Mouse (Mus musculus) WW6 (cell line): ENCODE measurements at regions not wholly inside any gene's neighbourhood (a gene's known extent, or its start where the extent isn't known, plus 50 kb on each side); places are given as distances from the start of the nearest gene placed in this dataset.
"Not testable (repeated sequence)": the region's sequence is repeated elsewhere in the genome, so short reads cannot be mapped to it uniquely, and the experiment has no call there.

Experiments
- DNase-seq: peaks from one replicate; pipeline ENCODE4 v3.0.0-alpha.2; 2013; ENCODE audit warnings: low read depth, low spot score

DNA sequence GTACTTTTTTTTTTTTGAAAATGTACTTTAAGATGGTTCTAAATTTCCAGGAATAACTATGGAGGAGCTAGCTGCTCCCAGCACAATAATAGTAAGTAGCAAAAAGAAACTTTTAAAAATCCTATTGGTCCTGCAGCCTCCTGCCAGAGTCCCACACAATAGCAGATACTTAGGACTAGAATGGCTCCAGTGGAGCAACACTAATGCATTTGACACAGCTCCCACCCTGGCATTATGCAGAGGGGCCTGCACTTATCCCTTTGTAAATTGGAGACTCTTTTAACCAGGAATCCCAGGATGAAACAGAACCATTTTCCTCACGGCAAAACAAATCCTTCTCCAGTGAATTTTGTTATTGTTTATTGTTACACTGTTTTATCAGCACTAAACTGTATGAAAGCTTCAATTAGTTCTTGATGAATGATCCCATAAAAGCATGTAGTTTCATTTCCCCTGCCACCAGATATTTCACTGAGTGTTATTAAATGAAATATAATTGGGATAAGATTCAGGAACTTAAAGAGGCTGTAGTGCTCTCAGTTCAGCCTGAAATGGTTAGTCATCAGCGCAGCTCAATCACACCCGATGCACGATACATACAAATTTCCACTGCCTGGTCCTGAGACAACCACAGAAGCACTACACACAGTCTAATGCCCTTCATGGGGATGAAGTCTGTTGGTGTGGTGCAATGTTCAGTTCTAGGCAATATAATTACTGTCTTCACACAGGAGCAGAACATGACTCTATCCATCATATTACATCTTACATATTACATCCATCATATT lies 708.6 kb upstream of the Mms22l start:
- DNase-seq, result no peak

GRCm38 (mm10) chr4:23823516-23823915 lies 672.7 kb upstream of the Mms22l start:
- DNase-seq, result no peak

DNA sequence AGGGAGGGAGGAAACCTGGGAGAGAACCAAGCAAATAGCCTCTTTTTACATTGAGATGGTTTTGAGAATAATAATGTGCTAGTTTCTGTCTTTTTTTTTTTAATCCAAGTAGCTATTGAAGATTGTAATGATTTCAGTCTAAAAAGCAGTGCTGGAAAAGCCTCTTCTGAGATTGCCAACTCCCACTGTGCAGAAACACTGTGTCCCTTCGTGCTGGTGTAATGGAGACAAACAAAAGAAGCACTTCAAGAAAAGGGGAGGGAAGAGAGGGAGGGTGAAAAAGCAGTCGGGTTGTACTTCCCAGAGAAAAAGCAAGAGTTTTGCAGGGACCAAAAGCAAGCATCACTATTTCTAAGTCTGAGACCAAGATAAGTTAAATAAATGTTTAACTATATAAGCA lies 669.4 kb upstream of the Mms22l start:
- DNase-seq, result no peak

GRCm38 (mm10) chr4:23832385-23833164 lies 663.7 kb upstream of the Mms22l start:
- no peak for DNase-seq

DNA sequence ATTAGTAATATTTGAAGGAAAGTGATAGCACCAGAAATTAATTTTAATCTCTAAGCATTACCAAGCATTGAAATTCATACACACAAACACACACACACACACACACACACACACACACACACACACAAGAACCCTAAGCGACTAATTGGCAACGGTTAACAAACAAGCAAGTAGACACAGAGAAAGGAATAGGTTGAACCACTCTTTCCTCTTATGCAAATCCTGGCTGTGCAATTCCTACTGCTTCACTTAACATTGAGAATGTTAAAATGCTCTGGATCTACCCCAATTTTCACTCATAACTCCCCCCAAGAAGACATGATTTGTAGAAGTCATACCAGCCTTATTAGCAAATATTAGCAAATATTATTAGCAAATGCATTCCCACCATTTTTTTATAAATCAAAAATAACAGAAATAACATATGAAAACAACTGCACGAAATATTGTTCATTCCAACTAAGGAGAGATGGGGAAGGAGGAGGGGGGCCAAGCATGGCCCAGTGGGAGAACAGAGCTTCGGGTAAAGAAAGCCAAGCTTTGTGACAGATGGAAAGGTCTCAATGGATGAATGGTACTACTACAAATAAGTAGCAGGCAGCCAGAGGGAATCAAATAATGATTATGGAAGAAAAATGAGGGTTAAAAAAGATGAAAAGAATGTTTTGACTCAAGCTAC lies 652.5 kb upstream of the Mms22l start:
- DNase-seq, result no peak

- DNase-seq, result no peak
These were observed 651.8 kb upstream of the Mms22l start for GRCm38 (mm10) chr4:23844288-23844971.

- DNase-seq, result no peak
These were observed 651.0 kb upstream of the Mms22l start for GRCm38 (mm10) chr4:23845263-23845662.

DNA sequence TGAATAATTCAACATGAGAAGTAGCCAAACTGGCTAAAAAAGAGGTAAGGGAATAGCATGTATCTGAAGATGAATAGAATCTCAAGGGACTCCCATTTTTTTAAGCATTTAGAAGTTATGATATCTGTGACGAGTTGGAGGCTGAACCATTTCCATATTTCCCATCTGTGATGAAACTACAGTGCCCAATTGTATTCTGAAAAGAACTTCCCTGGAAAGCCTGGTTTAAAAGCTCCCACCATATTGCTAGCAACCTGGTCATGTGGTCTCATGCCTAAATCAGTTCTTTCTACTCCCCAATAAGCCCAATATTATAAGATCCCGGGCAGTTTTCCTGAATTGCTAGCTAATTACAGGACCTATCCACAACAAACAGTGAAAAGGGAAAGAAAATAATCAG lies 645.6 kb upstream of the Mms22l start:
- DNase-seq, result no peak

DNA sequence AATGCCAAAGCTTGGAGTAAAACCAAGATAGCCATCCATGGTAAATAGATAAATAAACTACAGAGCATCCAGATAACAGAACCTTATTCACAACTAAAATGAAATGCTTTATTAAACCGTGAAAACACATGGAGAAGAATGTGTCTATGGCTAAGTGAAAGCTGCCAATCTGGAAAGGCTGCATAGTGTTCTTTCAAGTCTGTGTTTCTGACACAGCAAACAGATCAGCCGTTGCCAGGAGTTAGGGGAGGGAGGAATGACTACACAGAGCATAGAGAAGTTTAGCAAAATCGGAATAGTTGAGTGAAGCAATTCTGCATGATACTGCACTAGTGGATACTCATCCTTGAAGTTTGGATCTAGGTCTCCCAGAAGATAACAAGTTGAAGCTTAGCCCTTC lies 633.8 kb upstream of the Mms22l start:
- DNase-seq, result no peak

- DNase-seq, result no peak
These were observed 616.2 kb upstream of the Mms22l start for GRCm38 (mm10) chr4:23880007-23880406.

DNA sequence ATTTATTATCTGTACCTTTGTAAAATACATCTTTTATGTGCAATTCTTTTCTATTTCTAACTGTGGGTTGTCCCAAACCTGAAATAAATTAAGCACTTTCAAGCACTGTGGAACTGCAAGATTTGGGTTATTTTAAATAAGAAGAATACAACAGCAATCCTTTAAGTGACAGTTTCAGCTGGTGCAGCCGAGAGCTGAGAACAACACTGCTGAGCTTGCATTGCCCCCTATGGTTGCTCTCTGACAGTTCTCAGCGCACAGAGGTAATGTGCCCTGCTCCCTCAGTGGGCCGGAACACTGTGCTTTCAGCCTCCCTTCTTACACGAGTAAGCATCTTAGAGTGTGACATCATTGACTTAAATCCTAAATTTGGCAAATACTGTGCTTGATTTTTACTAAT lies 582.9 kb upstream of the Mms22l start:
- DNase-seq, result no peak

GRCm38 (mm10) chr4:23913822-23914221 lies 582.4 kb upstream of the Mms22l start:
- DNase-seq, result no peak

DNA sequence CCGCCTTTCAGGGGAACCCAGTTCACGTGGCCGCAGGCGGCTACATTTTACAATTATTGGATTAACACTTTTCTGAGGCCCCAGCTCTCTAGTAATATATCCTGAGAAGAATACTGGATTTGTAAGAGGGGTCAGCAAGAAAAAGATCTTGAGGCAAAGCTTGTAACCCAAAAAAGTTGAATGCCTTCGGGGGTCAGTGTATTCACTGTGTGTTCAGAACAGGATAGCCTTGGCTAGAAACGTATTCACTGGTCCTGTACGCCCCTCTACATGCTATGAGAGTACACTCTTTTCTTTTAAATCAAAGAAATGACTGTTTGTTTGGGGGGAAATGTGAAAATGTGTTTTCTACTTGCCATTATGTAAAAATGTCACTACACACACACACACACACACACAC lies 581.8 kb upstream of the Mms22l start:
- DNase-seq, result no peak

- DNase-seq, result no peak
These were observed 574.7 kb upstream of the Mms22l start for GRCm38 (mm10) chr4:23921520-23921919.

GRCm38 (mm10) chr4:23954140-23954539 lies 542.1 kb upstream of the Mms22l start:
- no peak for DNase-seq

GRCm38 (mm10) chr4:23982193-23982592 lies 514.1 kb upstream of the Mms22l start:
- not testable (repeated sequence) for DNase-seq

- DNase-seq, result peak; percentile 3
These were observed 513.3 kb upstream of the Mms22l start for GRCm38 (mm10) chr4:23982790-23983451.

DNA sequence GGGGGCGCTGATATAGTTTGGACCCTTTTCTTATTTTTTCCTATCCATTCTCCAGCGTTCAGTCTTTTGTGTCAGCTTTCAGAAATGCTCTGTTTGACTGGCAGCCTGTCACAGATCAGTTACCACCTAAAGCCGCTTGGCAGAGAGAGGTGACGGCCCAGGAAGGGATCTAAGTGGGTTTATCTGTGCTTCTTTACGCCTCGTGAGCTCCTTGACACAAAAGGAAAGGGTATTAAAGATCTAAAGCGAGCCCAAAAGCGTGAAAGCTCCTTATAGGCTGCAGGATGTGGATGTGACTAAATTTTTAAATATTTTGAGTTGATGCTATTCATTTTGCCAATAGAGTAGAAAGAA lies 512.8 kb upstream of the Mms22l start:
- no peak for DNase-seq

DNA sequence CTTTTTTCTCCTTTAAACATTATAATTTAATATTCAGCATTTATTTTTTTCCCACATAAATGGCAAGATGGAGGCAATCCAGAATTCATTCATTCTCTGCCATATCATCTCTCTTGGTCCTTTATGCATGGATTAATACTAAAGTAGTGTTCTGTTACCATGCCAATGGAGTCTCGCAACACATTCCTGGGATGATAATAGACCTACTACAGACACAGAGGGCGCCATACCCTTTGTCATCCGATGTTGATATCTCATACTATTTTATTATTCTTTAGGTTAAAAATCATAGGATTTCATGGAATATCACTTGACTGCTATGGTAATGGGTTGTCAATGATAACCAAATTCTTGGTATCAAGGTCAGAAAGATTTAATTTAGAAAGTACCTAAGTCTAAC lies 512.2 kb upstream of the Mms22l start:
- no peak for DNase-seq

- no peak for DNase-seq
These were observed 510.3 kb upstream of the Mms22l start for GRCm38 (mm10) chr4:23985956-23986355.

DNA sequence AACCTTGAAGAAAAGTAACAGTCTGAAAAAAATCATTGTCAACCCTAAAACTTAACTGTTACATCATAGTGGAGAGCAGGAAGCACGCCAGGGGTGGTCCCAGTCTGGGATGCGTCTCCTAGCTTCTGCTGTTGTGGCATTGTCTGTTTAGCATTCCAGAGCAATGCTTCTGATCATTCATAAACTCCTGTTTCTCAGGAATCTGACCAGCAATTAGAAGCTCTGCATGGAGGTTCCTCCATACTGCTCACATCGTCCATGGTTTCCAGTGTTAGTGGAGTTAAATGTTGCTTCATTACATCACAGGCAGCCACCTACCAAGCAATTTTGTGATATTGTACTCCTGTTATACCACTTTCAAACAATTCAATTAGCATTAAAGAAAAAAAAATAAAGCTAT lies 502.4 kb upstream of the Mms22l start:
- no peak for DNase-seq
